Mouse (Mus musculus) 3134 (cell line): Measurements from ENCODE around the gene Gm1673.

Source experiments
- DNase-seq: peaks from one replicate; pipeline ENCODE4 v3.0.0-alpha.2; 2011; ENCODE audit warnings: low spot score; ENCODE audit not compliant: insufficient read length; ENCODE audit errors: extremely low read depth

The Gm1673 gene

DNA sequence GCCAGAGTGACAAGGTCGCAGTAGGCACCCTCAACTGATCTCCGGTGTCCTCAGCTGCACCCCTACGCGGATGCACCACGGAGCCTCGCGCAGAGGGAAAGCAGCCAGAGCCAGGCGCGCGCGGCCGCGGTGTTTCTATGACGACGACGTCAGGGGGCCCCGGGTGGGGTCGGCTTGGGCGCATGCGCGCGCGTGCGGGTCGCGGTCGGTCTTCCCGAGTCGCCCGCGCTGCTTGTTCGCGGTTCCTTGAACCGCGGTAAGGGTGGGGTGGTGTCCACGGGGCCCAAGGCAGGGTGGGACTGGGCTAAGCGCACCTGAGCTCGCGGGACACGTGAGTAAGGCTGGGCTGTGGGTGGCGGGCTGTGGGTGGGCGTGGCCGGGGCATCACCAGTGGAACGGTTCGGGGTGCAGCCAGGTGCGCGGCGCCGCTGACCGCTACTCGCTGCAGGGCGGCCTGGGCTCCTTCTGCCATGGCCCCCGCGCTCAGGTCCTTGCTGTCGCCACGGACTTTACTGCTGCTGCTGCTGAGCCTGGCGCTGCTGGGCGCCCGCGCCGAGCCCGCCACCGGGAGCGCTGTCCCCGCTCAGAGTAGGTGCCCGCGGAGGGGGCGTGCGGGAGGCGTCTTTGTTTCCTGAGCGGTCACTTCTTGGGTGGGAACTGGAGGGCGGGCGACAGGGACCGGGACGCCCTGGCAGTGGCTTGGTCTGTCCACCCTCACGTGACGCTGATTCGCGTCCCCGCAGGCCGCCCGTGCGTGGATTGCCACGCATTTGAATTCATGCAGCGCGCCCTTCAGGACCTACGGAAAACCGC, at the start of gene Gm1673:
TSS of gene Gm1673 (plus strand) at position 125 of the 813 bp plus-strand sequence.
- no peak for DNase-seq

GRCm38 (mm10) chr5:33934081-33934480, 49.2 kb upstream of the Gm1673 start:
- no peak for DNase-seq

DNA sequence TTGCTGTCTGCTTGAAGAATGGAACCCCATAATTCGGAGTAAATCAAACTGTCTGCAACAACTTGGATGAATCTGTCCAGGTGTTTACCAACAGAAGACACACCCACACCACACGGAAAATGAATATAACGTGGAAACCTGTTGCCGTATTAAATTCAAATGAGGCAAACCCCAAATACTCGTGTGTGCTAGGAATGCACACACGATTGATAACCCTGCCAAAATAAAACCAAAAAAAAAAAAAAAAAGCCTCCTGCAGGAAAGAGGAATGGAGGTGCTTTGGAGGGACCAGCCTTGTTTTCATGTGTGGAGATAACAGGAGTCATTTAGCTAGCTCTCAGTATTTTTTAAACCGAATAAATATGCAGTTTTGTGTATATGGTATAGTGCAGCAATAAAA, 48.4 kb upstream of the Gm1673 start:
- DNase-seq = no peak

DNA sequence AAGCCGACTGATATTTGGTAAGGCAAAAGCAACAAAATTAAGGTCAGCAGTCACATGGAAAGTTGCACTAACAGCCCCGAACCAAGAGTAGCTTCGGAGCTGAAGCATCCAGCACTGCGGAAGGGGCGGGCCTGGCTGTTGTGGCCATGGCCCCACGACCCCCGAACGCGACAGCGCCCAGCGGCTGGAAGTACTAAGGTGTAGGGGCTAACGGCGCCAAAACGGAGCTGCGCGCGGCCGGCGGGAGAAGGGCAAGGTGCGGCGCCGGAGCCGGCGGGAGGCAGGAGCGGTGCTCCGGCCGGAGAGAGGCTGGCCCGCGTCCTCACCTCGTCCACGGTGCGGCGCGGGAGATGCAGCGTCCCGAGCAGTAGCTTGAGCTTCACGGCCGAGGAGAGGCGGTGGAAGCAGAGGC, 47.5 kb upstream of the Gm1673 start:
- no peak for DNase-seq

GRCm38 (mm10) chr5:33936120-33936707, 47.0 kb upstream of the Gm1673 start, which contains the start of gene Nelfa:
TSS of gene Nelfa (minus strand) at chr5:33936413.
- peak; percentile 98 for DNase-seq

GRCm38 (mm10) chr5:33937230-33937629, 46.0 kb upstream of the Gm1673 start:
- no peak for DNase-seq

GRCm38 (mm10) chr5:33938448-33938847, 44.8 kb upstream of the Gm1673 start:
- DNase-seq = no peak

- peak; percentile 23 for DNase-seq
These were observed 36.2 kb upstream of the Gm1673 start for GRCm38 (mm10) chr5:33947035-33947434.

DNA sequence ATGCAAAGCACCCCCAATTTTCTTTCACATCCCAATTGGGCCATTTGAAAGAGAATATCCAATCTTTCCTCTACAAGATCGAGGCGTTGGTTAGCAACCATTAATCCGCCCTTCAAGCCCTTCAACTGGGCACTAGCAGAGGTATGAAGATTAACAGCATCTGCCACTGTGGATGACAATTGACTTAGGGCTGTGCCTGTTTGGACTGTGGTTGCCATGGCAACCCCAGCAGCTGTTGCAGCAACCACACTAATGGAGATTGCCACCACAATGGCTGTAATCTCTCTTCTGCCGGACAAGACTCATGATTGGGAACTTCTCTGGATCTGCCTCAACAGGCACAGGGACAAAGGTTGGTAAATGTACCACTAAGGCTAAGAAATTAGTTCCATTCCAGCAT, 34.9 kb upstream of the Gm1673 start:
- no peak for DNase-seq

DNA sequence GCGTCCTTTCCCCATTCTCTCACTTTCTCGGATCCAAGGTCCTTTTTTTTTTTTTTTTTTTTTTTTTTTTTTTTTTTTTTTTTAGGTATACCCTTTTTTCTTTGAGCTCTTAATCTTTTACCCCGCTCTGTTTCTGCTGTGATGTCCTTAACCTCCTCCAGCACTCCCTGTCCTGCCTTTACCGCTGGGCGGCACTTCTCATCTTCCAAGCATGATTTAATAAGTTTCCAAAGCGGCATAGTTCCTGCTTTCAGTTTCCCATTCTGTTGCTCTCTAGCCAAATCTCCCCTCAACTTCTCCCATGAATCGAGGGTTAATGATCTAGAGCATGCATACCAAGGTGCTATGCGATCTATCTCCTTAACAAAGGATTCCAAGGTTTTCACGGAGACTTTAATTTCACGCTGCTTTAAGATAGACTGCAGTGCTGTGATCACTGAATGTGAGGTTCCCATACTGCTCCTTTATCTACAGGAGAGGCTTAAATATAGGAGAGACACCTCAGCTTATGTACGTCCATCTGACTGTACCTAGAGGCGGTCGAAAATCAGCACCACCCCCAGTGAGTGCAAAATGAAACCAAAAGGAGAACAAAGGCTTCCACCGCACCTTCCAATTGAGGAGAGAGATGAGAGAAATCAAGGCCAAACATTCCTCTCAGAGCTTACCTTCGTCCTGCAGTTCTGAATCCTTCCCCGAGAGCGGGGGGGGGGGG, 29.6 kb upstream of the Gm1673 start:
- no peak for DNase-seq

DNA sequence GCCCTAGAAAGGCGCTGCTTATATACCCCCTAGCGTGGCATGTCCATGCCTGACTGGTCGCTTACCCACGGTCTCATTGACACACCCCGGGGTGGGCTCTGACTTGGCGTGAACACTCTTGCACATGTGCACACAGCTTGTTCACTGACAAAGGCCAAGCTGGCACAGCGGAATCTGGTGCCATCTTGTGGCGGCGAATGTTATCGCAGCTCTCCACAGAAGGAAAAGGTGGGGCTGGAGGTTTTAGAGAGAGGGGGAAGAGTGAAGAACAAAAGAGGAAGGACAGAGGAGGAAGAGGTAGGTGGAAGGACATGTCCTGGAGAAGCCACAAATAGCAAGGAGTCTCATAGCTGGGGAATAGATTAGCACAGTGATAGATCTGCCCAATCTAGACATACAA, 28.9 kb upstream of the Gm1673 start:
- DNase-seq = peak; percentile 45

DNA sequence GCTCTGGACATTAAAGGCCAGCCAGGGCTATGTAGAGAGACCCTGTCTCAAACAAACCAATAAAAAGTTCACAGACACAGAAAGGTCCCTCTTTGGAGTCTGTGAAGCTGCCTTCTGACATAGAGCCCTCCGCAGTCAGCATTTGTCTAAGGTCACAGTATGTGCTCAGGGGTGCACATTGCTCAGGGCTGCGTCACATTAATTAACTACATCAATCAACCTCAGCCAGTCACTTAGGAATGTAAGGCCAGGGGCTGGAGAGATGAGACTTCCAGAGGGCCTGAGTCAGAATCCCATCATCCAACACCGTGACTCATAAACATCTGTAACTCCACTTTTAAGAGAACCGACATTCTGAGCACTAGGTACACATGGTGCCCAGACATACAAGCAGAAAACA, 27.4 kb upstream of the Gm1673 start:
- DNase-seq = peak; percentile 70

- DNase-seq = no peak
These were observed 23.9 kb upstream of the Gm1673 start for GRCm38 (mm10) chr5:33959382-33959781.

DNA sequence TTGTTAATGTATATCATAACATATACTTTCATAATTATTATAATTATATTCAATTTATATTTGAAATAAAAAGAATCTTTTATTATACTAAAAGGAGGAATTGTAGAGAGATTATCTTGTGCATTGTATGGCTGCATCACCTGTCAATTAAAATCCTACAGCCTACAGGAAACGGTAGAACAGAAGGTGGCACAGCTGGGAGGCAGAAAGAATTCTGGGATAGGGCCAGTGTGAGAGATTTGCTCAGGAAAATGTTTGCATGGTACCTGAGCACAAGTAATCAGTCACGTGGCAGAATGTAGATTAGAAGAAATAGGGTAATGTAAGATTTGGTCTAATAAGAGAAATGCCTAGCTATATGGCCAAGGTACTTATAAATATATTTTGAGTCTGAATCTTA, 8.5 kb upstream of the Gm1673 start:
- no peak for DNase-seq

DNA sequence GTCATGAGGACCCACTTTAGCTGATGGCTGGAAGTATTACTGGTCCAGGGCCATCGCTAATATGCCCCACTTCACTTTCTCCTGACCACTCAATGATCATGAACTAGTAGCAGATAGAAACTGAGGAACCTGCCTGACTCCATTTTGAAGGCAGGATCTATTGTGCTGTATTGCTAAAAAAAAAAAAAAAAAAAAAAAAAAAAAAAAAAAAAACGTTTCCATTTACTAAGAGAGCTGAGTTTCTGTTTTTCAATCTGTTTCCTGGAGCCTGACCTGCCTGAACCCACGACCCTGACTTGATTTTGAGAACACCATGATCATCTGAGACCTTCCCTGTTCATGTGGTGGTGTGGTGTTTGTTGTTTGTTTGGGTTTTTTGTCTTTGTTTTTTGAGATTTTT, 7.0 kb upstream of the Gm1673 start:
- no peak for DNase-seq

DNA sequence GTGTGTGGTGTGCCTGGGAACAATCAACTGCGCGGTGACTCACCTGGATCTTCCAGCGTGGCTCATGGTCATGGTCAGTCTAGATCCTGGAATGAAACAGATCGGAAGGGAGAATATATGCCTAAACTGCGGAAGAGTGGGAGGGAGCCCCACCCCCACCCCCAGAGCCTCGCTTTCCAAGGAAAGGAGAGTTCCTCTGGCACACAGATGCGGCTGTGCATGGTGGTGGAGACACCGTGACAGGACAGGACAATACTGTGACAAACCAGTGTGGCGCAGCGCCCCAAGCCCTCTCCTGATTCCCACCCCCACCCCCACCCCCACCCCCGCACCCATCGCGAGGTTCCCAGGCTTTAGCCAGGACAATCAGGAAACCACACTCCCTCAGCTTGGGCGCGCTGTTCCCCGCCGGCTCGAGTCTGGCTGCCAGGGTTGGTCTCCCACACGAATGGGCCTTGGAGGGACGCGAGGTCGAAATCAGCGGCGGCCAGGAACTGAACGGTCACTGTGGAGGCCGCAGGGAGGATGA, 438 bp upstream of the Gm1673 start:
- DNase-seq = no peak

DNA sequence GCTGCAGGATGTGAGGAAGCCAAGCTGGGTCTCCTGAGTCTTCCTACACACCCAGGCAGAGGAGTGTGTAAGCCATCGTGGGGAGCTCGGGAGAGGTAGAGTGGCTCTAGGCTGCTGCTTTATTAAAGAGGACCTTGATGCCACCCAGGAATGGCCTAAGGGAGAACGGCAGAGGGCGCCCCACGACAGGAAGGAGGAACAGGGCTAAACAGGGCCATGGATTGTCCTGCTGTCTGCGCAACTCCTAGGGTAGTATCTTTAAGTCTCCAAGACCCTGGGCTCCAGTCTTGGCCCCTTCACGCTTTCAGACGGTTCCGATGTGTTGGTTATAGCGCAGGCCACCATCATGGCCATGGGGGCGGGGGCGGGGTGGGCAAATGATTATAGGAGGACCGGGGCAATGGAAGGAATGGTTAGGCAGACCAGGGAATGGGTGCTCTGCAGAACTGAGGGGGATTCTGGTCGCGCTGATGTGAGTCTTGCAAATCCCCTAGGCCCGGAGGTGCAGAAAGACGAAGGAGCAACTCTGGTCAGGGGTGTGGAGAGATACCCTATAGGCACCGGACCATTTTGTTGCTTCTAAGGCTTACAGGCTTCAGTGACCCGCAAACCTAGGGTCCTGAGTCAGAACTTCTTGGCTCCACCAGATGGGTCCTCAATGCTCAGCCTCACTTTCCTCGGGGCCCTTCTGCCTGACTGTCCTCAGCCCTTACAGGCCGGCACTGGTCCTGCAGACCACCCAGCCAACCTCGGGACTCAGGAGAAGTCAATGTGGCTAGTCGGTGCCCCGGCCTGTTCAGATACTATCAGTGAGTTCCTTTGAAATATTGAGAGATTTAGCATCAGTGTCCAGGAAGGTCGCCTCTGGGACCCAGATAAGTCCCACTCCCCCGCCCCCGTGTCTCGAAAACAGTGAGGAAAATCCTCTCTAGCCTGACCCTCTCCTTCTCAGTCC, 11.7 kb downstream of the Gm1673 start:
- no peak for DNase-seq

DNA sequence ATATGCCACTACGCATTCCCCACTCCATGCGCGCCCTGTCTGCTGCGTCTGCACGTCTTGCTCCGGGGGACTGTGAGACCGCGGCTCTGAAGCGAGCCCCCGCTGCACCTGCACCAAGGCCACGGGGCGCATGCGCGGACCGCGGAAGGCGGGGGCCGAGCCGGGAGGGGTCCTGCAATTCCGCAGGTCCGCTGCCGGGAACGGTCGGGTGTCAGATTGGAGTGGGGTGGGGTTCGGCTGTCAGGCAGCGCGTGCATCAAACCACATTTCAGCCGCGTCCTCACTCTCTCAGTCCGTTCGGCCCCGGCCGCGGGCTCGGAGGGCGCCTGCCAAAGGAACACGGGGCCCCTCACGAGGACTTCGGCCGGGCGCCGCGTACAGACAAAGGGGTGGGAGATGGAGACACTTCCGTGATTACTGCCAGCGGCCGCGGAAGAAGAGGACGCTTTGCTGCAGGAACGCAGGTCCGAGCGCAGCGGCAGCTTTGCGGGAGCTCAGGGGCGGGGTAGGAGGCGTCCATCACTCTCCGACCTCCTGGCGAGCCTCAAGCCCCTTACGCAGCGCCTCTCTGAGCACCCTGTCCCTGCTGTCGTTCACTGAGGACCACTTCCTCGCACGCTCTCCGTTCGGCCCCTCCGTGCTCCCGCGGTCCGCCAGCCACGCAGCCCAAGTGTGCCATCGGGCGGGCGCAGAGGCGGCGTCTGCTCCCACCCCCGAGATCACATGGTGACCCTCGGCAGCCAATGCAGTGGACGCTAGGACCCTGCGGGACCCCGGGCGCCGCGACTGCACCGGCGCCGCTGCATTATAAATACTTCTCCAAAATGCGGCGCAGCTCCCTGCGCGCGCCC, 12.8 kb downstream of the Gm1673 start, which contains the start of gene Nat8l:
TSS of gene Nat8l (plus strand) at position 142 of the 851 bp plus-strand sequence.
- no peak for DNase-seq

DNA sequence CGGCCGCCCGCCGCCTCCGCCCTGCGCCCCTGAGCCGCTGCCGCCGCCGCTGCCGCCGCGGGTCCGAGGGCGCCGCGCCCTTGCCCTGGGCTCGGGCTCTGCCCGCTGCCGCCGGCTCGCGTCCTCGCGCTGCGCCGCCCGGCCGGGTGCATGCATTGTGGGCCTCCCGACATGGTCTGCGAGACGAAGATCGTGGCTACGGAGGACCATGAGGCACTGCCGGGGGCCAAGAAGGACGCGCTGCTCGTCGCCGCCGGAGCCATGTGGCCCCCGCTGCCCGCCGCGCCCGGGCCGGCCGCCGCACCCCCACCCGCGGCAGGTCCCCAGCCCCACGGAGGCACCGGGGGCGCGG, 13.4 kb downstream of the Gm1673 start:
- no peak for DNase-seq
